Mouse (Mus musculus): ENCODE measurements around the gene Micu1. TPM values are rescaled to one million over a fixed set of nuclear protein-coding genes. Genes with fewer than 3 reads are reported as not detected.

Micu1 gene
- polyA plus RNA-seq, 1 experiment: not detected

- peaks cover 2% of the 10 kb centered on the region; the same call in 1 of the 2 replicates for H3K4me1 ChIP-seq (ENCODE audit: control insufficient read depth, insufficient read depth, low read length)
- no peak for TF ChIP-seq POLR2A (IDR thresholded peaks at IDR 0.05; ENCODE audit: insufficient read depth, low read depth, low read length)
- TF ChIP-seq CTCF (IDR thresholded peaks at IDR 0.05; ENCODE audit: insufficient read depth, low read depth, low read length): no peak
- H3K4me3 ChIP-seq (ENCODE audit: insufficient read depth, low read depth, low read length): no peak overlapping the region
- H3K27ac ChIP-seq (ENCODE audit: insufficient read depth, low read depth, low read length): no peak overlapping the region
- 72% methylated on average over 7 of the region's 7 CpGs for WGBS
These were observed 7.0 kb downstream of the Micu1 start for GRCm38 (mm10) chr10:59709281-59709680.

DNA sequence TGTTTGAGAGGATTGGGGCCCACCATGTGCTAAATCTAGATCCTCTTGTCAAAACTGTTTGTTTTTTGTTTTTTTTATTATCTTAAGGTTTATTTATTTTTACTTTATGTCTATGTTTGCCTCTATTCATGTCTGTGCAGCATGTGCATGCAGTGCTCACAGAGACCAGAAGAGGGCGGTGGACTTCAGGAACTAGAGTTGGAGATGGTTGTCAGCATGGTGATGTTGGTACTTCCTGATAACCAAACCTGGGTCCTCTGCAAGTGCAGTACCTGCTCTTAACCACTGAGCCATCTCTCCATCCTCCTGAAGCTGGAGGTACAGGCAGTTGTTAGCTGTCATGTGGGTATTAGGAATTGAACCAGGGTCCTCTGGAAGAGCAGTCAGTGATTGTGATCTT lies 8.0 kb downstream of the Micu1 start:
- TF ChIP-seq POLR2A (IDR thresholded peaks at IDR 0.05; ENCODE audit: insufficient read depth, low read depth, low read length) (no peak), CTCF (IDR thresholded peaks at IDR 0.05; ENCODE audit: insufficient read depth, low read depth, low read length) (no peak)
- Histone ChIP-seq H3K27ac (ENCODE audit: insufficient read depth, low read depth, low read length) (no peak overlapping the region), H3K4me1 (ENCODE audit: control insufficient read depth, insufficient read depth, low read length) (peaks cover 3% of the 10 kb centered on the region; the same call in 1 of the 2 replicates), H3K4me3 (ENCODE audit: insufficient read depth, low read depth, low read length) (no peak overlapping the region)
- 93% methylated on average over 1 of the region's 1 CpGs for WGBS

DNA sequence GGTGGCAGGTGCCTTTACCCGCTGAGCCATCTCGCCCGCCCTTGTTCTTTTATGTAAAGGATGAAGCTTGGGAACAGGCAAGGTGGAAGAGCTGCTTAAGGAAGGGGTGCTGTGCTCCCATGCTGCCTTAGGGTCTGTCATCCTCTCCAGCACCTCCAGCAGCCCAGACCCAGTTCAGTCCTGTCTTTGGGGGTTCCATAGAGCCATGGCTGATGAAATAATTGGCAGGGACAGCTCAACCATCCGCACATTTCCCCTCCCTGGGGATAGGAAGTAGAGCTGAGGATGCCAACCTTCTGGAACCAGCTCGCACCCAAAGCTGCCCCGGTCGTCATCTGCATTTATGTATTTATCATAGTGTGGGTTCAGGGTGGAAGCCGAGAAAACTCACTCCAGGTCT lies 9.8 kb downstream of the Micu1 start:
- 95% methylated on average over 8 of the region's 8 CpGs for WGBS
- H3K4me1 ChIP-seq (ENCODE audit: control insufficient read depth, insufficient read depth, low read length): peaks cover 2% of the 10 kb centered on the region; the same call in 1 of the 2 replicates

GRCm38 (mm10) chr10:59720017-59720416 lies 17.7 kb downstream of the Micu1 start:
- Histone ChIP-seq H3K4me3 (ENCODE audit: insufficient read depth, low read depth, low read length) (no peak overlapping the region), H3K4me1 (ENCODE audit: control insufficient read depth, insufficient read depth, low read length) (peaks cover 16% of the 10 kb centered on the region), H3K27ac (ENCODE audit: insufficient read depth, low read depth, low read length) (no peak overlapping the region)
- WGBS: 92% methylated on average over 7 of the region's 7 CpGs
- TF ChIP-seq CTCF (IDR thresholded peaks at IDR 0.05; ENCODE audit: insufficient read depth, low read depth, low read length) (no peak), POLR2A (IDR thresholded peaks at IDR 0.05; ENCODE audit: insufficient read depth, low read depth, low read length) (no peak)

More for the DNA sequence above, 9.8 kb downstream of the Micu1 start:
- TF ChIP-seq CTCF (IDR thresholded peaks at IDR 0.05; ENCODE audit: insufficient read depth, low read depth, low read length) (no peak), POLR2A (IDR thresholded peaks at IDR 0.05; ENCODE audit: insufficient read depth, low read depth, low read length) (no peak)
- H3K27ac ChIP-seq (ENCODE audit: insufficient read depth, low read depth, low read length): no peak overlapping the region
- H3K4me3 ChIP-seq (ENCODE audit: insufficient read depth, low read depth, low read length): no peak overlapping the region

GRCm38 (mm10) chr10:59721555-59721954 lies 19.3 kb downstream of the Micu1 start:
- 90% methylated on average over 4 of the region's 4 CpGs for WGBS
- TF ChIP-seq CTCF (IDR thresholded peaks at IDR 0.05; ENCODE audit: insufficient read depth, low read depth, low read length) (no peak), POLR2A (IDR thresholded peaks at IDR 0.05; ENCODE audit: insufficient read depth, low read depth, low read length) (no peak)
- no peak overlapping the region for H3K27ac ChIP-seq (ENCODE audit: insufficient read depth, low read depth, low read length)

DNA sequence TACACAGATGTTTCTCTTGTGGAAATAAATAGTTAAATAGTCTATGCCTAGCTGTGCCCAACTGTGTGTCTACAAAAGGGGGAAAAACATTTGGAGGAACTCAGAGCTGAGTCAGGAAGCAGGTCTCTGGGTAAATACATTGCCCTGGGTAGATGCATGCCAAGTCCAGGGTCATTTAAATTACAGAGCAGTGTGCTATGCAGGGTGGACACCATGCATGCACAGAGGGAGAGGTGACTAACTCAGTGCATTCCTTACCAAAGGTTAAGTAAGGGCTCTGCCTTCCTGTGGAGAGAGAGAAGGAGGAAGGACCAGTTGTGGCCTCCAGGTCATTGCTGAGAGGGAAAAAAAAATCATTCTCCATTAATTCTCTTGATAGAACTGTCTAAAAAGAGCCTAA lies 22.4 kb downstream of the Micu1 start:
- Histone ChIP-seq H3K27ac (ENCODE audit: insufficient read depth, low read depth, low read length) (no peak overlapping the region), H3K4me1 (ENCODE audit: control insufficient read depth, insufficient read depth, low read length) (peaks cover 16% of the 10 kb centered on the region), H3K4me3 (ENCODE audit: insufficient read depth, low read depth, low read length) (no peak overlapping the region)
- no peak for TF ChIP-seq CTCF (IDR thresholded peaks at IDR 0.05; ENCODE audit: insufficient read depth, low read depth, low read length)
- no peak for TF ChIP-seq POLR2A (IDR thresholded peaks at IDR 0.05; ENCODE audit: insufficient read depth, low read depth, low read length)

More at GRCm38 (mm10) chr10:59721555-59721954, 19.3 kb downstream of the Micu1 start:
- Histone ChIP-seq H3K4me1 (ENCODE audit: control insufficient read depth, insufficient read depth, low read length) (peaks cover 23% of the 10 kb centered on the region), H3K4me3 (ENCODE audit: insufficient read depth, low read depth, low read length) (no peak overlapping the region)

DNA sequence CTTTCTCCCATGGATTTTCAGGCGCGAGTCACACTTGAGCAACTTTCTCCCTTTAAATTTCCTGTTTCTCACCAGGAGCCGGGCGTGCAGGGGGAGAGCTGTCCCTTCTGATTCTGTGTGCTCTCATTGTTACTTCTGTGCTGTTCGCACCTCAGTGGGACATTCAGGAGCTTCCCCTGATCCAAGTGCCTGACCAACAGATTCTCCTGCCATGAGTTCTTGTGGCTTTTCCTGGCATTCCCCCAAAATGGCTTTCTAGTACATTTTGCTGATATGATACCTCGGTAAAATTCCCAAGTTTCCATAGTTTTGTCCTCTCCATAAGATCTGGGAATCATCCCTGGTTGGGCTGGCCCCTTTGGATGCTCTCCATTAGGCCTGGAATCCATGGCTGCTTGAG lies 25.0 kb downstream of the Micu1 start:
- no peak overlapping the region for H3K27ac ChIP-seq (ENCODE audit: insufficient read depth, low read depth, low read length)
- peaks cover 13% of the 10 kb centered on the region for H3K4me1 ChIP-seq (ENCODE audit: control insufficient read depth, insufficient read depth, low read length)
- no peak for TF ChIP-seq CTCF (IDR thresholded peaks at IDR 0.05; ENCODE audit: insufficient read depth, low read depth, low read length)
- no peak for TF ChIP-seq POLR2A (IDR thresholded peaks at IDR 0.05; ENCODE audit: insufficient read depth, low read depth, low read length)
- H3K4me3 ChIP-seq (ENCODE audit: insufficient read depth, low read depth, low read length): no peak overlapping the region
- 88% methylated on average over 6 of the region's 6 CpGs for WGBS

GRCm38 (mm10) chr10:59729261-59729660 lies 27.0 kb downstream of the Micu1 start:
- WGBS: 94% methylated on average over 9 of the region's 9 CpGs
- H3K27ac ChIP-seq (ENCODE audit: insufficient read depth, low read depth, low read length): no peak overlapping the region
- TF ChIP-seq POLR2A (IDR thresholded peaks at IDR 0.05; ENCODE audit: insufficient read depth, low read depth, low read length) (no peak), CTCF (IDR thresholded peaks at IDR 0.05; ENCODE audit: insufficient read depth, low read depth, low read length) (no peak)
- no peak overlapping the region for H3K4me3 ChIP-seq (ENCODE audit: insufficient read depth, low read depth, low read length)
- H3K4me1 ChIP-seq (ENCODE audit: control insufficient read depth, insufficient read depth, low read length): peaks cover 8% of the 10 kb centered on the region; the same call in 1 of the 2 replicates

DNA sequence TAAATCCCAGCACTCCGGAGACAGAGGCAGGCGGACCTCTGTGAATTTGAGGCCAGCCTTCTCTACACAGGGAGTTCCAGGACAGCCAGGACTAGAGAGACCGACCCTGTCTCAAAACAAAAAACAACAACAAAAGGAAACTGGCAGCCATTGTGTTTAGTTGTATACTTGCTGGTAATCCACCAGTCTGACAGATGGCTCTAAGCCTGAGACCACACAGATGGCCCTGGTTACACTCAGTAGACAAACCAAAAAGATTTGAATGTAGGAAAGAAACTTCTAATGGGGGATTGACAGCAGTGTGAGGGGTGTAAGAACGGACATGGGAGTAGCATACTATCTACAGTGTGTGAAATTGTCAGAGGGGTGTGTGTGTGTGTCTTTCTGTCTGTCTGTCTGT lies 27.6 kb downstream of the Micu1 start:
- Histone ChIP-seq H3K27ac (ENCODE audit: insufficient read depth, low read depth, low read length) (no peak overlapping the region), H3K4me3 (ENCODE audit: insufficient read depth, low read depth, low read length) (no peak overlapping the region), H3K4me1 (ENCODE audit: control insufficient read depth, insufficient read depth, low read length) (peaks cover 8% of the 10 kb centered on the region; the same call in 1 of the 2 replicates)
- TF ChIP-seq POLR2A (IDR thresholded peaks at IDR 0.05; ENCODE audit: insufficient read depth, low read depth, low read length) (no peak), CTCF (IDR thresholded peaks at IDR 0.05; ENCODE audit: insufficient read depth, low read depth, low read length) (no peak)
- WGBS: 70% methylated on average over 4 of the region's 4 CpGs

Measured in olfactory bulb, adult 2 months (tissue).